Mouse (Mus musculus): ENCODE results near the gene Wdr27. TPM values are rescaled to one million over a fixed set of nuclear protein-coding genes. Genes with fewer than 3 reads are reported as not detected.
"Not testable (repeated sequence)": the region's sequence is repeated elsewhere in the genome, so short reads cannot be mapped to it uniquely, and the experiment has no call there.

Wdr27 gene
- total and polyA plus RNA-seq, 2 experiments from 2014 or later: 1.0 to 14.6 TPM

- Histone ChIP-seq H3K4me1 (ENCODE audit: insufficient read depth, low read length) (peaks cover 3% of the 10 kb centered on the region; the same call in 1 of the 2 replicates), H3K27me3 (ENCODE audit: insufficient read depth, low read length) (no peaks in the 10 kb centered on the region), H3K27ac (ENCODE audit: low read depth, low read length) (no peak overlapping the region), H3K36me3 (ENCODE audit: insufficient read depth, low read length) (peaks cover 40% of the 10 kb centered on the region), H3K4me3 (ENCODE audit: low read depth, low read length) (no peak overlapping the region), H3K4me2 (ENCODE audit: low read depth, low read length, poor library complexity, severe bottlenecking) (no peak overlapping the region), H3K9ac (replicated peaks; ENCODE audit: low read length, poor library complexity, severe bottlenecking) (no peak overlapping the region), H3K9me3 (ENCODE audit: low read length) (no peaks in the 10 kb centered on the region)
- 88% methylated on average over 7 of the region's 7 CpGs for WGBS
- ATAC-seq (ENCODE audit: low FRiP score): no peak
- TF ChIP-seq CTCF (IDR thresholded peaks at IDR 0.05): no peak
- DNase-seq (ENCODE audit: low spot score): no peak
These were observed 6.3 kb upstream of the Wdr27 start for GRCm38 (mm10) chr17:14949161-14949827.

DNA sequence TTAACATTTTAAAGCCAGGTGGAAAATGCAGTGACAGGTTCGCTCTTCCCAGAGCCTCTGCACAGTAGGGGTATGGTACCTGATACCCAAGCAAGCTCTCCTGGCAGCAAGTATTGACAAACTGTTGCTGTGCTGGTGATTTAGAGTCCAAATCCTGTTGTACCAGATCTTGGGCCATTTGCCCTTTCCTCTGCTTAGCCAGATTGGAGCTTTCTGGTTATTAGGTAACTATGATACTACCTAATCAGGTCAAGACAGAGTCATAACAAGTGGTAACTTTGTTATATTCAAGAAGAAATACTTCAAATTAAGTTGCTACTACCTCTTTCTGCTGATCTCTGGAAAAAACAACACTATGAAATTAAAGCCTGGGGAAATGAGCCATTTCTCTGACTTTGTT is 1.6 kb upstream of the Wdr27 start:
- no peak for ATAC-seq (ENCODE audit: low FRiP score)
- Histone ChIP-seq H3K27ac (ENCODE audit: low read depth, low read length) (no peak overlapping the region), H3K36me3 (ENCODE audit: insufficient read depth, low read length) (peaks cover 14% of the 10 kb centered on the region), H3K27me3 (ENCODE audit: insufficient read depth, low read length) (no peaks in the 10 kb centered on the region), H3K9me3 (ENCODE audit: low read length) (no peaks in the 10 kb centered on the region), H3K4me3 (ENCODE audit: low read depth, low read length) (no peak overlapping the region), H3K4me2 (ENCODE audit: low read depth, low read length, poor library complexity, severe bottlenecking) (no peak overlapping the region), H3K9ac (replicated peaks; ENCODE audit: low read length, poor library complexity, severe bottlenecking) (no peak overlapping the region), H3K4me1 (ENCODE audit: insufficient read depth, low read length) (peaks cover 10% of the 10 kb centered on the region; the same call in 1 of the 2 replicates)
- no peak for DNase-seq (ENCODE audit: low spot score)
- TF ChIP-seq CTCF (IDR thresholded peaks at IDR 0.05): no peak
- WGBS: 91% methylated on average over 1 of the region's 1 CpGs

DNA sequence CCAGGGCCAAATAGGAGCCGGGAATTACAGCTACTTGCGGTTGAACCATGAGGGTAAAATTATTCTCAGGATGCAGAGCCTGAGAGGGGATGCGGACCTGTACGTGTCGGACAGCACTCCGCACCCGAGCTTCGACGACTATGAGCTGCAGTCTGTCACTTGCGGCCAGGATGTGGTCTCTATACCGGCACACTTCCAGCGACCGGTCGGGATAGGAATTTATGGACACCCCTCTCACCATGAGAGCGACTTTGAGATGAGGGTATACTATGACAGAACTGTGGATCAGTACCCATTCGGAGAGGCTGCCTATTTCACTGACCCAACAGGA is 736 bp upstream of the Wdr27 start:
- Histone ChIP-seq H3K4me2 (ENCODE audit: low read depth, low read length, poor library complexity, severe bottlenecking) (peak overlapping the region; percentile 92), H3K36me3 (ENCODE audit: insufficient read depth, low read length) (peaks cover 9% of the 10 kb centered on the region; the same call in 1 of the 2 replicates), H3K4me3 (ENCODE audit: low read depth, low read length) (peak overlapping the region; percentile 81), H3K9me3 (ENCODE audit: low read length) (no peaks in the 10 kb centered on the region), H3K9ac (replicated peaks; ENCODE audit: low read length, poor library complexity, severe bottlenecking) (peak overlapping the region; percentile 90), H3K4me1 (ENCODE audit: insufficient read depth, low read length) (peaks cover 10% of the 10 kb centered on the region; the same call in 1 of the 2 replicates), H3K27me3 (ENCODE audit: insufficient read depth, low read length) (no peaks in the 10 kb centered on the region), H3K27ac (ENCODE audit: low read depth, low read length) (peak overlapping the region; percentile 78; the same call in 1 of the 2 replicates)
- ATAC-seq (ENCODE audit: low FRiP score) (no peak), DNase-seq (ENCODE audit: low spot score) (peak; percentile 6)
- no peak for TF ChIP-seq CTCF (IDR thresholded peaks at IDR 0.05)
- 24% methylated on average over 16 of the region's 16 CpGs for WGBS

GRCm38 (mm10) chr17:14942181-14942580 is 777 bp downstream of the Wdr27 start:
- peak overlapping the region; percentile 81 for H3K4me3 ChIP-seq (ENCODE audit: low read depth, low read length)
- peak overlapping the region; percentile 92 for H3K4me2 ChIP-seq (ENCODE audit: low read depth, low read length, poor library complexity, severe bottlenecking)
- WGBS: 69% methylated on average over 6 of the region's 6 CpGs
- not testable (repeated sequence) for H3K27me3 ChIP-seq (ENCODE audit: insufficient read depth, low read length); H3K36me3 ChIP-seq (ENCODE audit: insufficient read depth, low read length); DNase-seq (ENCODE audit: low spot score); H3K27ac ChIP-seq (ENCODE audit: low read depth, low read length); H3K9ac ChIP-seq (replicated peaks; ENCODE audit: low read length, poor library complexity, severe bottlenecking); H3K4me1 ChIP-seq (ENCODE audit: insufficient read depth, low read length); ATAC-seq (ENCODE audit: low FRiP score); H3K9me3 ChIP-seq (ENCODE audit: low read length)

GRCm38 (mm10) chr17:14935841-14936605 is 6.9 kb downstream of the Wdr27 start:
- Histone ChIP-seq H3K4me1 (ENCODE audit: insufficient read depth, low read length) (no peaks in the 10 kb centered on the region), H3K27me3 (ENCODE audit: insufficient read depth, low read length) (no peaks in the 10 kb centered on the region), H3K9me3 (ENCODE audit: low read length) (no peaks in the 10 kb centered on the region), H3K4me3 (ENCODE audit: low read depth, low read length) (no peak overlapping the region), H3K9ac (replicated peaks; ENCODE audit: low read length, poor library complexity, severe bottlenecking) (no peak overlapping the region), H3K36me3 (ENCODE audit: insufficient read depth, low read length) (no peaks in the 10 kb centered on the region; the same call in 1 of the 2 replicates), H3K4me2 (ENCODE audit: low read depth, low read length, poor library complexity, severe bottlenecking) (no peak overlapping the region), H3K27ac (ENCODE audit: low read depth, low read length) (no peak overlapping the region)
- TF ChIP-seq CTCF (IDR thresholded peaks at IDR 0.05): no peak
- ATAC-seq (ENCODE audit: low FRiP score) (no peak), DNase-seq (ENCODE audit: low spot score) (no peak)
- 67% methylated on average over 5 of the region's 5 CpGs for WGBS

GRCm38 (mm10) chr17:14935280-14935679 is 7.7 kb downstream of the Wdr27 start:
- not testable (repeated sequence) for DNase-seq (ENCODE audit: low spot score); H3K36me3 ChIP-seq (ENCODE audit: insufficient read depth, low read length)
- WGBS: 83% methylated on average over 12 of the region's 14 CpGs

More at GRCm38 (mm10) chr17:14935280-14935679, 7.7 kb downstream of the Wdr27 start:
- not testable (repeated sequence) for H3K27me3 ChIP-seq (ENCODE audit: insufficient read depth, low read length); H3K4me1 ChIP-seq (ENCODE audit: insufficient read depth, low read length); ATAC-seq (ENCODE audit: low FRiP score); H3K4me3 ChIP-seq (ENCODE audit: low read depth, low read length); H3K27ac ChIP-seq (ENCODE audit: low read depth, low read length); H3K4me2 ChIP-seq (ENCODE audit: low read depth, low read length, poor library complexity, severe bottlenecking); H3K9ac ChIP-seq (replicated peaks; ENCODE audit: low read length, poor library complexity, severe bottlenecking); H3K9me3 ChIP-seq (ENCODE audit: low read length)

All from midbrain, postnatal 0 days (tissue).